Mouse (Mus musculus) hindbrain, embryonic 10.5 days (tissue): ENCODE data around the gene Ubtf. TPM values are rescaled to one million over a fixed set of nuclear protein-coding genes. Genes with fewer than 3 reads are reported as not detected.

Experiments used
- DNase-seq: peaks from one replicate; pipeline ENCODE4 v3.0.0-alpha.2; 2017; ENCODE audit warnings: low spot score
- H3K27ac ChIP-seq: fragments of 300-500 bp; sonication (generic); 2 replicates; pipeline ENCODE4 v1.5.1; 2016; ENCODE audit warnings: mild to moderate bottlenecking, moderate library complexity
- H3K27me3 ChIP-seq: fragments of 300-500 bp; sonication (generic); 2 replicates; pipeline ENCODE4 v1.6.1; 2016; ENCODE audit warnings: mild to moderate bottlenecking; ENCODE audit not compliant: poor library complexity, insufficient read depth, severe bottlenecking
- H3K36me3 ChIP-seq: fragments of 300-500 bp; sonication (generic); 2 replicates; pipeline ENCODE4 v1.6.1; 2016; ENCODE audit warnings: mild to moderate bottlenecking, moderate library complexity
- H3K4me1 ChIP-seq: fragments of 300-500 bp; sonication (generic); replicated peaks from 2 replicates; pipeline ENCODE4 v1.6.1; 2016; ENCODE audit warnings: mild to moderate bottlenecking
- H3K4me3 ChIP-seq: fragments of 300-500 bp; sonication (generic); 2 replicates; pipeline ENCODE4 v1.5.1; 2016; ENCODE audit warnings: mild to moderate bottlenecking, moderate library complexity
- H3K9me3 ChIP-seq: fragments of 300-500 bp; sonication (generic); 2 replicates; pipeline ENCODE4 v1.6.1; 2016; ENCODE audit warnings: mild to moderate bottlenecking, moderate library complexity
- WGBS: fragments of 180-500 bp; shearing (Covaris S2); methylation state at CpG from one replicate; pipeline ENCODE4 v1.1.7; 2016; 5-methylcytosine and 5-hydroxymethylcytosine counted together
- polyA plus RNA-seq: library from polyadenylated mRNA; unstranded; fragments of >200 nt; fragmentation: Nextera tagmentation; extraction: Ambion mirVana; gene quantifications from 2 replicates; pipeline ENCODE4 v1.2.1, GENCODE M21; 2016

The Ubtf gene
- polyA plus RNA-seq, 1 experiment from 2014 or later: 82.6 TPM

DNA sequence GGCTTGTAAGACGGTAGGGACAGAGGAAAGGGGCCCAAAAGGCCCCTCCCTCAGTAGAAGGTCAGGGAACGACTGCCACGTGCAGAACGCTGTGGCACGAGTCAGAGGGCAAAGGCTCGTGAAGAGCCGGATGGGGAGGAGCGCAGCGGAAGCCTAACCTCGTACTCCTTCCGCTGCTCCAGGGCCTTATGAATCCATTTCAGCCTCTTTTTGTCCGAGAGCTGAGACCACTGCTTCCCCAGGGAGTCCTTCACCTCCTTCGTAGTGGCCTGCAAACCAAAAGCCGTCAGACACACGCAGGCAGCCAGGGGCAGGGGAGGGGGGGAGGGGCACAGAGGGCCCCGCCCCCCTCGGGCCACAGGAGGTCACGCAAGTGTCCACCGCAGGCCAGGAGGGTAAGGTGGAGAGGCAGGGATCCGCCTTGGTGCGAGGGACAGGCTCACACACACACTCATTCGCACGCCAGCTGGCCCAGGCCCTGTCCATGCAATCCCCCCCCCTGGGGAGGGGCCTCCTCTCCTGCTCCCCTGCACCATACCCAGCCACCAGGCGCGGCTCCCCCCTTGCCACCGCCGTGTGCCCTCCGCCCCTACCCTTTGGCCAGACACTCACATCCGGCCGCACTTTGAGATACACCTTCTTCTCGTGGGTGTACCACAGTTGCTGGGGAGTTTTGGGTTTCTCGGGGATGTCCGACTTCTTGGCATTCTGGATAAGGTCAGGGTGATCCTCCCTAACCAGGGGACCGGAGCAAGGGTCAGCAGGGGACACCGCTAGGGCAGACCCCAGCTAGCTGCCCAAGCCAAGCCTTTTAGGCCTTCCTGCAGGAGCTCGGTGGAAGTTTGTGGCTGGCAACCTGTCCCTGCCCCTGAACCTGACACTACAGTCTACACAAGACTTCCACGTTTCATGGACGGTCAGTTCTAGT, 8.5 kb downstream of the Ubtf start:
- Histone ChIP-seq H3K36me3 (peaks cover 94% of the 10 kb centered on the region), H3K4me1 (peaks cover 60% of the 10 kb centered on the region), H3K9me3 (no peaks in the 10 kb centered on the region), H3K27ac (peak overlapping the region; percentile 66), H3K27me3 (no peaks in the 10 kb centered on the region), H3K4me3 (peak overlapping the region; percentile 46; the same call in 1 of the 2 replicates)
- no peak for DNase-seq
- WGBS: 42% methylated on average over 38 of the region's 38 CpGs

DNA sequence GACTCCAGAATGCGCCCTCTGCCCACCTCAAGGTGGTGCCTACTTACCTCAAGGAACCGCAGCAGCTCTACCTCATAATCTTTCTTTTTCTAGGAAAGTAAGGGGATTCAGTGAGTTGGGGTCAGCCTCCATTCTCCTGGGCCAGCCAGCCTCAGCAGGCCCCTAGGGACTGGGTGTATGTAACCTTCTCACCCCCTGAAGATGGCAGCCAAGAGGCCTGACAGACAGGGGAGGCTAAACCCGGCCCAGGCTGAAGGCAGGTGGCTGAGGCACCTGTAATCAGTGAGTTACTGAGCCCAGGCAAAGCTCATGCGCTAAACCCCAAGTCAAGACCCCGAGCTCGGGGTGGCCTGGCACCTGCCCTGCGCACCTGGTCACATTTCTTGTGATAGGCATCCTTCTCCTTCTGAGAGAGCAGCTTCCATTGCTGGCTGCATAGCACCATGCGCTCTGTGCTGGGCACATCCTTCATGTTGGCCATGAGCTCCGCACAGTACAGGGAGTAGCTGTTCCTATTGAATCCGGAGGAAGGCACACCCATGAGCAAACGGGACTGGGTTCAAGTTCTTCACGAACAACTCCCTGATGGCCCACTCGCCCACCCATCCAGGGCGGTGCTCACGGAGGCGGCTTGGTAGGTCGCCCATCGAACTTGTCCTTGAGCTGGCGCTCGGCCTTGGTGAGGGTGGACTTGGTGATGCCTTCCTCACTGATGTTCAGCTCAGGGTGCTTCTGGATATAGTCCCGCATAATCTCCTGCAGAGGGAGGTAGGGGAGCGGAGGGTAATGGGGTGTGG, 9.5 kb downstream of the Ubtf start:
- no peak for DNase-seq
- Histone ChIP-seq H3K27me3 (no peaks in the 10 kb centered on the region), H3K4me3 (peak overlapping the region; percentile 46), H3K27ac (peak overlapping the region; percentile 66; the same call in 1 of the 2 replicates), H3K36me3 (peaks cover 96% of the 10 kb centered on the region), H3K4me1 (peaks cover 51% of the 10 kb centered on the region), H3K9me3 (no peaks in the 10 kb centered on the region)
- 87% methylated on average over 22 of the region's 22 CpGs for WGBS

DNA sequence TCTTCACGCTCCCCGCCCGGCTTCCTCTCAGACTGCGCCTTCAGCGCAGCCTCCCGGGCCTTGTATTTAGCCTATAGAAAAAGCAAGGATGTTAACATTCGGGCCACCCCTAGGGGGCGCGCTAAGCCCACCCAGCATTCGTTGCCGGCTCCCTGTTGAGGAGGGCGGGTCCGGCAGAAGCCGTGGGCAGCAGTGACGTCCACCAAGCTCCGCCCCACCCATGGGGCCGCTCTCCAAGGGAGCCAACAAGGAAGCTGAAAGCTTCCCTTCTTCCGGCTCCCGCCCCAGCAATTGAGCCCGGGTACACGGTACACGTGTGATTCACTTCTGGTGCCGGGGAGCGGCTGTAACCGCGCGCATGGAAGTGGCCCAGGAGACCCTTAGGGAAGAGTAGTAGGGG, 10.6 kb downstream of the Ubtf start:
- Histone ChIP-seq H3K9me3 (no peaks in the 10 kb centered on the region), H3K27me3 (no peaks in the 10 kb centered on the region), H3K4me3 (peak overlapping the region; percentile 46), H3K4me1 (peaks cover 47% of the 10 kb centered on the region), H3K27ac (peak overlapping the region; percentile 57), H3K36me3 (peaks cover 88% of the 10 kb centered on the region)
- WGBS: 1% methylated on average over 27 of the region's 27 CpGs
- peak; percentile 97 for DNase-seq

GRCm38 (mm10) chr11:102308104-102308503, 11.4 kb downstream of the Ubtf start:
- H3K4me3 ChIP-seq: no peak overlapping the region
- H3K36me3 ChIP-seq: peaks cover 80% of the 10 kb centered on the region

DNA sequence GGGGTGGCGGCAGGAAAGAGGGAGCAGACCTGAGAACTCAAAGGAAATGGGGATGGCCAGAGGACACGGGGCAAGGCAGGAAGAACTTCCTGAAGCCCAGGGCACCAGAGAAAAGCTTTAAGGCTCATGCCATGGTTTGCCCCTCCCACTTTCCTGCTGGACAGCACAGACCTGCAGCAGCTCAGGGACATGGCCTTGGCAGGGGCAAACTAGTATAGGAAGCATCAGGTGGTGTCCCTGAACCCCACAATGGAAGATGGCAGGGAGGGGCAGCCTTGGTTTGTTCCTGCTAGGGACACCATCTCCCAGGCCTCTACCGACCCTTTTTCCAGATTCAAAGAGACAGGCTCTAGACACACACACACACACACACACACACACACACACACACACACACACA, 14.2 kb downstream of the Ubtf start:
- WGBS: 73% methylated on average over 3 of the region's 3 CpGs

More at GRCm38 (mm10) chr11:102308104-102308503, 11.4 kb downstream of the Ubtf start:
- H3K27ac ChIP-seq: 0 out of 2 replicates have a peak overlapping the region, but pooled peaks have one; percentile 16
- peaks cover 47% of the 10 kb centered on the region for H3K4me1 ChIP-seq
- no peaks in the 10 kb centered on the region for H3K27me3 ChIP-seq
- H3K9me3 ChIP-seq: no peaks in the 10 kb centered on the region
- DNase-seq: no peak
- 87% methylated on average over 9 of the region's 9 CpGs for WGBS

GRCm38 (mm10) chr11:102304141-102304540, 15.4 kb downstream of the Ubtf start:
- H3K4me3 ChIP-seq: no peak overlapping the region

More for the DNA sequence above, 14.2 kb downstream of the Ubtf start:
- no peak overlapping the region; the same call in 1 of the 2 replicates for H3K4me3 ChIP-seq
- no peak overlapping the region for H3K27ac ChIP-seq
- peaks cover 52% of the 10 kb centered on the region for H3K36me3 ChIP-seq
- DNase-seq: no peak
- peaks cover 29% of the 10 kb centered on the region for H3K4me1 ChIP-seq
- no peaks in the 10 kb centered on the region for H3K9me3 ChIP-seq
- no peaks in the 10 kb centered on the region for H3K27me3 ChIP-seq

DNA sequence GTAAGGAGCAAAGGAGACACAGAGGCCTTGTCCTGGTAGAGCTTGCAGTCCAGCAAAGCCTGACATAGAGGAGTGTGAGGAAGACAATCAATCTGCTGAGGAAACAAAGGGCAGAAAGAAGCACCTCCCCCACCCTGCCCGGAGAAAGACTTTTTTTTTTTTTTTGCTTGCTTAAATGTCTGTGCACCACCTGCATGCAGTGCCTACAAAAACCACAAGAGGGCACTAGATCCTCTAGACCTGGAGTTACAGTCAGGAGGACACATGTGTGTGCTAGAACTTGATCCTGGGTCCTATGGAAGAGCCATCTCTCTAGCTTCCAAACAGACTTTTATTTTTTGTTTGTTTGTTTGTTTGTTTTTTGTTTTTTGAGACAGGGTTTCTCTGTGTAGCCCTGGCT, 19.7 kb downstream of the Ubtf start:
- Histone ChIP-seq H3K27me3 (no peaks in the 10 kb centered on the region), H3K36me3 (peaks cover 4% of the 10 kb centered on the region), H3K27ac (peak overlapping the region; percentile 17), H3K4me3 (no peak overlapping the region), H3K9me3 (no peaks in the 10 kb centered on the region), H3K4me1 (peaks cover 28% of the 10 kb centered on the region)
- DNase-seq: peak; percentile 73
- WGBS: 16% methylated on average over 1 of the region's 1 CpGs

More at GRCm38 (mm10) chr11:102304141-102304540, 15.4 kb downstream of the Ubtf start:
- Histone ChIP-seq H3K36me3 (peaks cover 41% of the 10 kb centered on the region), H3K9me3 (no peaks in the 10 kb centered on the region), H3K27ac (no peak overlapping the region), H3K27me3 (no peaks in the 10 kb centered on the region), H3K4me1 (peaks cover 21% of the 10 kb centered on the region)
- WGBS: 51% methylated on average over 2 of the region's 2 CpGs
- no peak for DNase-seq

DNA sequence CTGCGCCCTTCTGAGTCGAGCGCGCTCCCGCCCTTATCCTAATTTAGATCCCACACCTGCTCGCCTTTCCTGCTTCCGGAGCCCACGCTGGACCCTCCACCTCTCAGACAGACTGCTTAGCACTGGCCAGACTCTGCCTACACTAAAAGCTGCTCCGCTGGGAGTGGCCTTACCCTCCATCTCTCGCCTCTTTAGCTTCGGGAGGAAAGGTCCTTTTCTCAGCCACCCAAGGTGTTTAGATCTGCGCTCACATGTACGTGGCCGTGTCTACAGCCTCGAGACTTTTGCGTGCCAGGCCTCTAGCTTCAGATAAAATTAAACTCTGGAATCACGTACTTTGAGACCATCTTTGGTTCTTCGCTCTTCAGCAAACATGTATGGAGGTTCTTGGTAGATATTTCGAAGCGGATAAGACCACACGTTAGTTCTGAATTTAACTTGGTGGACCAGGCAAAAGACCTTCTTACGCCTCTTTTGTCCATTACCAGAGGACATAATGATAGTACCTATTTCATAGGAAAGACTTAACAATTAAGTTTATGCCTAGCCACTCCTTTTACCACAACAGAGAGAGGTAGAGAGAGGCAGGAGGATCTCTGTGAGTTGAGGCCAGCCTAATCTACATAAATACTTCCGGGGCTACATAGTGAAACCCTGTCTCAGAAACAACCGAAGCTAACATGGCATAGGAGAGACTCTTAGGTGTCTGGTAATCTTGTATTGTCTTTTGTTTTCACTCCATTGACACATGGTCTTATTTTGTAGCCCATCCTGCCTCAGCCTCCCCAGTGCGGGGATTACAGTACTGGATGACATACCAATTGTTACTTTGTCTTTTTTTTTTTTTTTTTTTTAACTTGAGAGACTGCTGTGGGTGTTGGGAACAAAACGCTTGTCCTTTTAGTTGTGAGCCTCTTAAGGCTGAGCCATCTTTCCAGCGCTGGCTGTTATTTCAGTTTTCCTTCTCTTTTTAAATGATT, 21.7 kb downstream of the Ubtf start:
- DNase-seq: no peak
- no peaks in the 10 kb centered on the region for H3K9me3 ChIP-seq
- WGBS: 29% methylated on average over 27 of the region's 27 CpGs

DNA sequence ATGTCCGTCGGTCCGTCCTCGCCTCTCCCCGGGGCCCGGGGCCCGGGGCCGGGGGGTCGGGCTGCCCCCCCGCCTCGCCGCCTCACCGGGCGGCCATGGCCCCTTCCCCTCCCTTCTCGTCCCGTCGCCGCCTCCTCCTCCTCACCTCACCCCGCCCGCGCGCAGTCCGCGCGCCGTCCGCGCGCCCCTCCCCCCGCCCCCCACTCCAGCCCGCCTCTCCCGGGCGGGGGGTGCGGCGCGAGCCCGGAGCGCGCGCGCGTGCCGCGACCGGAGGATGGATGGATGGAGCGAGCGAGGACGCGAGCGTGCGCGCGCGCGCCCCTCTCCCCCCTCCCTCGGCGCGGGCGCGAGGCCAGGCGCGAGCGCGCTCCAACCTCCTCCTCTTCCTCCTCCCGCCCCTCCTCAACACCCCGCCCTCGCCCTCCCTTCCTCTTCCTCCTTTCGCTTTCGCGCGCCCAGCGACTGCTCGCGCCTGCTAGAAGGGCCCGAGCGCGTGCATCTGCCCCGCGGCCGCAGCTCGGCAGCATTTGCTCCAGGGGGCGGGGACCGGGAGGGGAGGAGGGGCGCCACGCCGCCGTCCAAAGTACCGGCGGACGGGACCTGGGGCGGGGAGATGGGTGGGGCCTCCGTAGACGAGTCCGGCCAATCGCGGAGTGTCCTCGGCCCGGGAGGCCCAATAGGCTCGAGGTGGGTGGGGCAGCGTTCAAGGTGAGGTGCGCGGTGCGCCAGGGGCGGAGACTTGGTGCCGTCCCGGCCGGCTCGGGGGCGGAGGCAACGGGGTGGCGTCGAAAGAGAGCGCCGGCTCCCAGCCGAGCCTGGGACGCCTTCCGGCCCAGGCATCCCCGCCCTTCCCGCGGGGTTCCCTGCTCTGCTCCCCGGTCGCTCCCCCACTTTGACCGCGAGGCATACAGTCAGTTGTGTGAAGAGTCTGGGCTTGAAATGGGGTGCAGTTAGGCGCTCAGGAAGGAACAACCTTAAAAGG, 22.8 kb downstream of the Ubtf start, which contains the start of gene Atxn7l3:
TSS of gene Atxn7l3 (minus strand) at position 141 of the 982 bp plus-strand sequence.
- Histone ChIP-seq H3K36me3 (peaks cover 33% of the 10 kb centered on the region), H3K9me3 (no peaks in the 10 kb centered on the region), H3K27ac (peak within 1 kb of the TSS; percentile 98), H3K27me3 (no peaks in the 10 kb centered on the region), H3K4me3 (peak within 1 kb of the TSS; percentile 84), H3K4me1 (peaks cover 39% of the 10 kb centered on the region)
- DNase-seq: peak; percentile 99
- WGBS: under 1% methylated on average over 115 of the region's 125 CpGs

More for the DNA sequence above, 21.7 kb downstream of the Ubtf start:
- peaks cover 22% of the 10 kb centered on the region for H3K36me3 ChIP-seq
- peaks cover 39% of the 10 kb centered on the region for H3K4me1 ChIP-seq
- no peaks in the 10 kb centered on the region for H3K27me3 ChIP-seq
- peak overlapping the region; percentile 98 for H3K27ac ChIP-seq
- peak overlapping the region; percentile 84 for H3K4me3 ChIP-seq

DNA sequence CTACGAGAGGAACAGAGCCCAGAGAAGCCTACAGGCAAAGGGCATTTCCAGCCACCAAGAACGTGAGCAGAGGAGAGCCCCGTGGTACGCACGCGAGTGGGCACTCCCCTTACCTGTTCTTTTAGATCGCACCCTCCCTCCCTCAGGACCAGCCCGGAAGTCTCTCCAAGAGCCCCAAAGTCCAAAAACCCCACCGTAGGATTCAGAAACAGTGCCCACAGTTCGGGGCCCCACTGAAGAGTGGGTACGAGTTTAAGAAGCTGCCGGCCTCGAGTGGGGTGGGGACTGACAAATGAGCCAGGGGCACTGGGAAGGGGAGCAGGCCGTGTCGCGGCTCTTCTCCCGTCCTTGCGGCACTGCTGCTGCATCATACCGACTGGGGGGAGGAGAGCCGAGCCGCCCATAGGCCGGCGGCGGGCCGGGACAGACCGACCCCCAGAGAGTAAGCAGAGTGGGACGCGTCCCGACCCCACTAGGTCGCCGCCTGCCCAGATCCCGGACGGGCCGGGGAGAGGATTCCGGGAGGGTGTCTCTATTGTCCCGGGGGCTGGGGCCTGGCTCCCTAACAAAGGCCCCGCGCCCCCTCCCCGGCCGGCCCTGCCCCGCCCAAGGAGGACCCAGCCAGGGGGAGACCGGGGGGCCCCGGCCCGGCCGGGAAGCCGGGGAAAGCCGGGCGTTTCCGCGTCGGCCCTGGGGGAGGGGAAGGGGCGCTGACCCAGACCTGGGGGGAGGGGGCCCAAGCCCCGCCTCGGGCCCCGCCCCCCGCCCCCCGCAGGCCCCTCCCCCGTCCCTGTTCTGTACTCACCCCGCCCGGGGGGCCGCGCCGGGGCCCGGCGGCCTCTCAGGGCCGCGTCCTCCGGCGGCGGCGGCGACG, 23.7 kb downstream of the Ubtf start:
- peak; percentile 81 for DNase-seq
- under 1% methylated on average over 44 of the region's 73 CpGs for WGBS
- peaks cover 42% of the 10 kb centered on the region for H3K36me3 ChIP-seq
- H3K27ac ChIP-seq: peak overlapping the region; percentile 98
- H3K27me3 ChIP-seq: no peaks in the 10 kb centered on the region
- H3K4me3 ChIP-seq: peak overlapping the region; percentile 84
- H3K9me3 ChIP-seq: no peaks in the 10 kb centered on the region
- peaks cover 43% of the 10 kb centered on the region for H3K4me1 ChIP-seq
